Mouse (Mus musculus): ENCODE measurements around the gene Prr23a2. TPM values are rescaled to one million over a fixed set of nuclear protein-coding genes. Genes with fewer than 3 reads are reported as not detected.
"Not testable (repeated sequence)": the region's sequence is repeated elsewhere in the genome, so short reads cannot be mapped to it uniquely, and the experiment has no call there.

Gene Prr23a2
- total RNA-seq (2014; fragmentation: Nextera tagmentation) (not detected in 2 replicates), total RNA-seq (2017) (not detected in 2 replicates)

GRCm38 (mm10) chr9:98856210-98856609 is at the start of gene Prr23a2:
Prr23a2 (plus strand) TSS chr9:98856494.
- no peak for ATAC-seq (replicated peaks; ENCODE audit: low FRiP score, low TSS enrichment, poor library complexity, severe bottlenecking)

- no peak for ATAC-seq (replicated peaks; ENCODE audit: low FRiP score, low TSS enrichment, poor library complexity, severe bottlenecking)
These were observed 48.7 kb upstream of the Prr23a2 start for GRCm38 (mm10) chr9:98807631-98808030.

GRCm38 (mm10) chr9:98809526-98809925 is 46.8 kb upstream of the Prr23a2 start:
- not testable (repeated sequence) for ATAC-seq (replicated peaks; ENCODE audit: low FRiP score, low TSS enrichment, poor library complexity, severe bottlenecking)

- no peak for ATAC-seq (replicated peaks; ENCODE audit: low FRiP score, low TSS enrichment, poor library complexity, severe bottlenecking)
These were observed 40.2 kb upstream of the Prr23a2 start for GRCm38 (mm10) chr9:98816066-98816465.

GRCm38 (mm10) chr9:98817592-98817991 is 38.7 kb upstream of the Prr23a2 start:
- no peak for ATAC-seq (replicated peaks; ENCODE audit: low FRiP score, low TSS enrichment, poor library complexity, severe bottlenecking)

- ATAC-seq (replicated peaks; ENCODE audit: low FRiP score, low TSS enrichment, poor library complexity, severe bottlenecking) = no peak
These were observed 37.3 kb upstream of the Prr23a2 start for GRCm38 (mm10) chr9:98818971-98819370.

- ATAC-seq (replicated peaks; ENCODE audit: low FRiP score, low TSS enrichment, poor library complexity, severe bottlenecking) = no peak
These were observed 36.8 kb upstream of the Prr23a2 start for GRCm38 (mm10) chr9:98819481-98819880.

- no peak for ATAC-seq (replicated peaks; ENCODE audit: low FRiP score, low TSS enrichment, poor library complexity, severe bottlenecking)
These were observed 35.8 kb upstream of the Prr23a2 start for GRCm38 (mm10) chr9:98820461-98820860.

- no peak for ATAC-seq (replicated peaks; ENCODE audit: low FRiP score, low TSS enrichment, poor library complexity, severe bottlenecking)
These were observed 35.2 kb upstream of the Prr23a2 start for GRCm38 (mm10) chr9:98821067-98821466.

- no peak for ATAC-seq (replicated peaks; ENCODE audit: low FRiP score, low TSS enrichment, poor library complexity, severe bottlenecking)
These were observed 32.5 kb upstream of the Prr23a2 start for GRCm38 (mm10) chr9:98823805-98824204.

GRCm38 (mm10) chr9:98829508-98829907 is 26.8 kb upstream of the Prr23a2 start:
- ATAC-seq (replicated peaks; ENCODE audit: low FRiP score, low TSS enrichment, poor library complexity, severe bottlenecking) = no peak

GRCm38 (mm10) chr9:98837537-98838074 is 18.7 kb upstream of the Prr23a2 start:
- no peak for ATAC-seq (replicated peaks; ENCODE audit: low FRiP score, low TSS enrichment, poor library complexity, severe bottlenecking)

- no peak for ATAC-seq (replicated peaks; ENCODE audit: low FRiP score, low TSS enrichment, poor library complexity, severe bottlenecking)
These were observed 14.2 kb upstream of the Prr23a2 start, which contains the start of gene Prr23a1 for GRCm38 (mm10) chr9:98842117-98842516. Prr23a1 (plus strand) TSS chr9:98842503.

GRCm38 (mm10) chr9:98863463-98863862 is 7.2 kb downstream of the Prr23a2 start:
- no peak for ATAC-seq (replicated peaks; ENCODE audit: low FRiP score, low TSS enrichment, poor library complexity, severe bottlenecking)

- ATAC-seq (replicated peaks; ENCODE audit: low FRiP score, low TSS enrichment, poor library complexity, severe bottlenecking) = no peak
These were observed 8.3 kb downstream of the Prr23a2 start, which contains the start of gene Prr23a3 for GRCm38 (mm10) chr9:98864571-98864970. Prr23a3 (plus strand) TSS chr9:98864767.

- no peak for ATAC-seq (replicated peaks; ENCODE audit: low FRiP score, low TSS enrichment, poor library complexity, severe bottlenecking)
These were observed 45.2 kb downstream of the Prr23a2 start for GRCm38 (mm10) chr9:98901486-98901885.

- no peak for ATAC-seq (replicated peaks; ENCODE audit: low FRiP score, low TSS enrichment, poor library complexity, severe bottlenecking)
These were observed 46.5 kb downstream of the Prr23a2 start, which contains the start of gene 7420426K07Rik for GRCm38 (mm10) chr9:98902819-98903218. 7420426K07Rik (plus strand) TSS chr9:98903119.

Other genes with a start within 250 kb of the Prr23a2 start
- not detected in 2 replicates for gene Prr23a1, start 14.0 kb upstream of the Prr23a2 start, total RNA-seq (2014; fragmentation: Nextera tagmentation)
- gene Prr23a1, start 14.0 kb upstream of the Prr23a2 start, total RNA-seq (2017) = not detected in 2 replicates
- not detected in 2 replicates for gene Prr23a3, start 8.3 kb downstream of the Prr23a2 start, total RNA-seq (2014; fragmentation: Nextera tagmentation)
- not detected in 2 replicates for gene Prr23a3, start 8.3 kb downstream of the Prr23a2 start, total RNA-seq (2017)
- gene 7420426K07Rik, start 46.6 kb downstream of the Prr23a2 start, total RNA-seq (2014; fragmentation: Nextera tagmentation) = not detected in 2 replicates
- not detected in 2 replicates for gene 7420426K07Rik, start 46.6 kb downstream of the Prr23a2 start, total RNA-seq (2017)
- gene Foxl2, start 98.8 kb downstream of the Prr23a2 start, total RNA-seq (2014; fragmentation: Nextera tagmentation) = not detected in 2 replicates
- gene Foxl2, start 98.8 kb downstream of the Prr23a2 start, total RNA-seq (2017) = not detected in 2 replicates
- 27.4 and 46.4 TPM in 2 replicates for gene Faim, start 129.9 kb downstream of the Prr23a2 start, total RNA-seq (2014; fragmentation: Nextera tagmentation)
- gene Faim, start 129.9 kb downstream of the Prr23a2 start, total RNA-seq (2017) = 60.5 and 144 TPM in 2 replicates
- not detected in 2 replicates for gene Gm1123, start 179.2 kb downstream of the Prr23a2 start, total RNA-seq (2014; fragmentation: Nextera tagmentation)
- not detected in 2 replicates for gene Gm1123, start 179.2 kb downstream of the Prr23a2 start, total RNA-seq (2017)